Mouse (Mus musculus) WW6 (cell line): ENCODE measurements around the gene Fbxw2.
"Not testable (repeated sequence)": the region's sequence is repeated elsewhere in the genome, so short reads cannot be mapped to it uniquely, and the experiment has no call there.

Source experiments
- DNase-seq: peaks from one replicate; pipeline ENCODE4 v3.0.0-alpha.2; 2013; ENCODE audit warnings: low read depth, low spot score

The Fbxw2 gene

GRCm38 (mm10) chr2:34825827-34826459 is at the start of gene Fbxw2:
TSS of gene Fbxw2 (minus strand) at chr2:34826311.
- peak; percentile 83 for DNase-seq

GRCm38 (mm10) chr2:34874816-34875345 is 48.8 kb upstream of the Fbxw2 start, which contains the start of gene Psmd5:
TSS of gene Psmd5 (minus strand) at chr2:34874968.
- no peak for DNase-seq

- no peak for DNase-seq
These were observed 48.2 kb upstream of the Fbxw2 start, which contains the start of gene Cutal for GRCm38 (mm10) chr2:34874271-34874670. TSS of gene Cutal (plus strand) at chr2:34874396.

GRCm38 (mm10) chr2:34870520-34871474 is 44.7 kb upstream of the Fbxw2 start:
- DNase-seq = peak; percentile 97

GRCm38 (mm10) chr2:34869680-34870079 is 43.6 kb upstream of the Fbxw2 start:
- DNase-seq = no peak

- no peak for DNase-seq
These were observed 31.6 kb upstream of the Fbxw2 start for GRCm38 (mm10) chr2:34857728-34858127.

- DNase-seq = no peak
These were observed 29.2 kb upstream of the Fbxw2 start for GRCm38 (mm10) chr2:34855265-34855664.

GRCm38 (mm10) chr2:34847702-34848101 is 21.6 kb upstream of the Fbxw2 start:
- no peak for DNase-seq

GRCm38 (mm10) chr2:34843211-34843939 is 17.3 kb upstream of the Fbxw2 start:
- no peak for DNase-seq

- DNase-seq = no peak
These were observed 15.6 kb upstream of the Fbxw2 start for GRCm38 (mm10) chr2:34841706-34842105.

- DNase-seq = not testable (repeated sequence)
These were observed 14.0 kb upstream of the Fbxw2 start for GRCm38 (mm10) chr2:34840143-34840542.

- no peak for DNase-seq
These were observed 9.6 kb upstream of the Fbxw2 start for GRCm38 (mm10) chr2:34835669-34836068.

GRCm38 (mm10) chr2:34833624-34834023 is 7.5 kb upstream of the Fbxw2 start:
- no peak for DNase-seq

GRCm38 (mm10) chr2:34832766-34833457 is 6.8 kb upstream of the Fbxw2 start, which contains the start of gene Gm34653:
TSS of gene Gm34653 (plus strand) at chr2:34833007.
- not testable (repeated sequence) for DNase-seq

GRCm38 (mm10) chr2:34830066-34830465 is 4.0 kb upstream of the Fbxw2 start:
- not testable (repeated sequence) for DNase-seq

GRCm38 (mm10) chr2:34828026-34828425 is 1.9 kb upstream of the Fbxw2 start:
- no peak for DNase-seq

GRCm38 (mm10) chr2:34827591-34827990 is 1.5 kb upstream of the Fbxw2 start:
- no peak for DNase-seq

GRCm38 (mm10) chr2:34826460-34827231 is 535 bp upstream of the Fbxw2 start:
- DNase-seq = no peak

- no peak for DNase-seq
These were observed 7.6 kb downstream of the Fbxw2 start for GRCm38 (mm10) chr2:34818492-34818891.

GRCm38 (mm10) chr2:34815893-34816292 is 10.2 kb downstream of the Fbxw2 start:
- not testable (repeated sequence) for DNase-seq
